Comparison of ENCODE assay signal across 11 mouse cellular contexts in genomic region chr4:119255351-119255750, GRCm38 (mm10). TPM values are rescaled to one million over a fixed set of nuclear protein-coding genes. Genes with fewer than 3 reads are reported as not detected.
A peak's percentile ranks its signal among the peaks of the same experiment; 100 is the strongest.
DNase-seq lines count a peak whose midpoint lies in the region; ATAC-seq and TF ChIP-seq lines count a peak whose summit lies in the region.
"Had no signal": no experiment of that assay in that cellular context is flagged by ENCODE, and none has a peak within 500 bp of the region (broad histone marks: within the 10 kb centered on the region; RNA-seq: fewer than 3 reads in every experiment).

Gene Cldn19, plus strand, starts transcription at chr4:119255414.

- H3K4me2 ChIP-seq in intestine, postnatal 0 days (replicated peaks; ENCODE audit: low read depth), result peak within 1 kb of the TSS; percentile 48
- no peak within 1 kb of the TSS for H3K4me2 ChIP-seq in intestine, embryonic 16.5 days (ENCODE audit: low read depth, low read length)
- no peak within 1 kb of the TSS for H3K4me2 ChIP-seq in embryonic facial prominence, embryonic 12.5 days (replicated peaks)
- no peak within 1 kb of the TSS for H3K4me2 ChIP-seq in hindbrain, embryonic 15.5 days
- no peak within 1 kb of the TSS for H3K4me2 ChIP-seq in midbrain, postnatal 0 days (ENCODE audit: low read depth, low read length, poor library complexity, severe bottlenecking)

- no peak within 1 kb of the TSS for H3K4me3 ChIP-seq in intestine, postnatal 0 days (ENCODE audit: low read depth, low read length)
- no peak within 1 kb of the TSS for H3K4me3 ChIP-seq in intestine, embryonic 16.5 days (ENCODE audit: low read length)
- H3K4me3 ChIP-seq in embryonic facial prominence, embryonic 12.5 days, result no peak within 1 kb of the TSS
- H3K4me3 ChIP-seq in hindbrain, embryonic 15.5 days, result no peak within 1 kb of the TSS
- no peak within 1 kb of the TSS for H3K4me3 ChIP-seq in midbrain, postnatal 0 days (ENCODE audit: low read depth, low read length)

- DNase-seq in midbrain, postnatal 0 days (ENCODE audit: low spot score), result no peak
- no peak for DNase-seq in right cerebral cortex, postnatal 10 days (ENCODE audit: low spot score in 2 of 2)
- DNase-seq in right cerebral cortex, postnatal 36 days (ENCODE audit: low spot score in 2 of 2), result no peak
- no peak for DNase-seq in yolk sac, embryonic 10.5 days (ENCODE audit: low spot score)

- 0 out of 2 replicates have a peak, but pooled peaks cover 2% of the 10 kb centered on the region for H3K4me1 ChIP-seq in intestine, postnatal 0 days (replicated peaks; ENCODE audit: control insufficient read depth, insufficient read depth, low read length)
- H3K4me1 ChIP-seq in intestine, embryonic 16.5 days (ENCODE audit: control insufficient read depth, insufficient read depth, low read length), result 0 out of 2 replicates have a peak, but pooled peaks cover 3% of the 10 kb centered on the region
- H3K4me1 ChIP-seq in embryonic facial prominence, embryonic 12.5 days, result peaks cover 10% of the 10 kb centered on the region
- H3K4me1 ChIP-seq in hindbrain, embryonic 15.5 days (replicated peaks), result peaks cover 20% of the 10 kb centered on the region
- H3K4me1 ChIP-seq in midbrain, postnatal 0 days (ENCODE audit: insufficient read depth, low read length), result peaks cover 9% of the 10 kb centered on the region

- H3K27me3 ChIP-seq in intestine, postnatal 0 days (replicated peaks; ENCODE audit: control insufficient read depth, insufficient read depth, low read length), result no peaks in the 10 kb centered on the region
- H3K27me3 ChIP-seq in intestine, embryonic 16.5 days (replicated peaks; ENCODE audit: control insufficient read depth, insufficient read depth, low read length), result no peaks in the 10 kb centered on the region
- no peaks in the 10 kb centered on the region for H3K27me3 ChIP-seq in embryonic facial prominence, embryonic 12.5 days
- no peaks in the 10 kb centered on the region for H3K27me3 ChIP-seq in hindbrain, embryonic 15.5 days
- no peaks in the 10 kb centered on the region for H3K27me3 ChIP-seq in midbrain, postnatal 0 days (ENCODE audit: insufficient read depth, low read length)

- peak within 1 kb of the TSS; percentile 58 for H3K9ac ChIP-seq in intestine, postnatal 0 days (ENCODE audit: low read depth, low read length)
- no peak within 1 kb of the TSS for H3K9ac ChIP-seq in intestine, embryonic 16.5 days (ENCODE audit: low read depth, low read length)
- no peak within 1 kb of the TSS; the same call in none of the 2 replicates for H3K9ac ChIP-seq in embryonic facial prominence, embryonic 12.5 days
- no peak within 1 kb of the TSS for H3K9ac ChIP-seq in hindbrain, embryonic 15.5 days
- 0 out of 2 replicates have a peak within 1 kb of the TSS, but pooled peaks have one; percentile 33 for H3K9ac ChIP-seq in midbrain, postnatal 0 days (replicated peaks; ENCODE audit: low read length, poor library complexity, severe bottlenecking)

- no peak for TF ChIP-seq CTCF in intestine, postnatal 0 days (IDR thresholded peaks at IDR 0.05; ENCODE audit: low read depth)
- no peak for TF ChIP-seq CTCF in midbrain, postnatal 0 days (IDR thresholded peaks at IDR 0.05)

- no peaks in the 10 kb centered on the region for H3K9me3 ChIP-seq in intestine, postnatal 0 days (ENCODE audit: control insufficient read depth)
- no peaks in the 10 kb centered on the region for H3K9me3 ChIP-seq in intestine, embryonic 16.5 days (ENCODE audit: control insufficient read depth, low read length)
- no peaks in the 10 kb centered on the region for H3K9me3 ChIP-seq in embryonic facial prominence, embryonic 12.5 days
- no peaks in the 10 kb centered on the region for H3K9me3 ChIP-seq in hindbrain, embryonic 15.5 days
- H3K9me3 ChIP-seq in midbrain, postnatal 0 days (ENCODE audit: low read length), result no peaks in the 10 kb centered on the region

- ATAC-seq in intestine, postnatal 0 days, result no peak
- no peak for ATAC-seq in intestine, embryonic 16.5 days
- ATAC-seq in embryonic facial prominence, embryonic 12.5 days (ENCODE audit: insufficient number of reproducible peaks, insufficient read depth, low FRiP score, low TSS enrichment), result no peak
- no peak for ATAC-seq in hindbrain, embryonic 15.5 days (ENCODE audit: low FRiP score, low read depth)
- ATAC-seq in midbrain, postnatal 0 days (ENCODE audit: low FRiP score), result no peak

- H3K27ac ChIP-seq in intestine, postnatal 0 days (ENCODE audit: low read depth, low read length), result peak within 1 kb of the TSS; percentile 94; the same call in 1 of the 2 replicates
- H3K27ac ChIP-seq in intestine, embryonic 16.5 days (ENCODE audit: low read length), result no peak within 1 kb of the TSS
- 0 out of 2 replicates have a peak within 1 kb of the TSS, but pooled peaks have one; percentile 54 for H3K27ac ChIP-seq in embryonic facial prominence, embryonic 12.5 days
- H3K27ac ChIP-seq in hindbrain, embryonic 15.5 days (replicated peaks), result peak within 1 kb of the TSS; percentile 59
- peak within 1 kb of the TSS; percentile 62; the same call in 1 of the 2 replicates for H3K27ac ChIP-seq in midbrain, postnatal 0 days (ENCODE audit: low read depth, low read length)

- 85% methylated on average over 12 of the region's 12 CpGs for WGBS in intestine, postnatal 0 days
- 85% methylated on average over 12 of the region's 12 CpGs for WGBS in intestine, embryonic 16.5 days
- WGBS in embryonic facial prominence, embryonic 12.5 days, result 73% methylated on average over 12 of the region's 12 CpGs
- 81% methylated on average over 12 of the region's 12 CpGs for WGBS in hindbrain, embryonic 15.5 days
- 69% methylated on average over 12 of the region's 12 CpGs for WGBS in midbrain, postnatal 0 days

- H3K36me3 ChIP-seq in intestine, postnatal 0 days (ENCODE audit: control insufficient read depth, insufficient read depth), result no peaks in the 10 kb centered on the region
- no peaks in the 10 kb centered on the region for H3K36me3 ChIP-seq in intestine, embryonic 16.5 days (ENCODE audit: control insufficient read depth, insufficient read depth, low read length)
- no peaks in the 10 kb centered on the region for H3K36me3 ChIP-seq in embryonic facial prominence, embryonic 12.5 days
- no peaks in the 10 kb centered on the region for H3K36me3 ChIP-seq in hindbrain, embryonic 15.5 days
- H3K36me3 ChIP-seq in midbrain, postnatal 0 days (ENCODE audit: insufficient read depth, low read length), result no peaks in the 10 kb centered on the region

RNA-seq across cellular contexts. Expression of gene Cldn19, which starts in this region (rescaled TPM):
- polyA plus RNA-seq in intestine, postnatal 0 days (2015; fragmentation: Nextera tagmentation; extraction: Ambion mirVana), result 12.8 and 13.5 TPM in 2 replicates
- polyA plus RNA-seq in intestine, embryonic 16.5 days (2015; fragmentation: Nextera tagmentation; extraction: Ambion mirVana), result 0.28 and 0.60 TPM in 2 replicates
- polyA plus RNA-seq in embryonic facial prominence, embryonic 12.5 days (2016; fragmentation: Nextera tagmentation; extraction: Ambion mirVana), result 0.12 TPM in 1 of 2 replicates, not detected in the other
- polyA plus RNA-seq in hindbrain, embryonic 15.5 days (2015; fragmentation: Nextera tagmentation; extraction: Ambion mirVana), result 0.80 and 1.2 TPM in 2 replicates
- total RNA-seq in midbrain, postnatal 0 days (2014; rRNA removed), result 2.7 and 4.5 TPM in 2 replicates
- 0.75 and 0.77 TPM in 2 replicates for polyA plus RNA-seq in midbrain, postnatal 0 days (2015; fragmentation: Nextera tagmentation; extraction: Ambion mirVana)
- total RNA-seq: CH12.LX; megakaryocyte, adult 5-6 weeks had no signal
- polyA plus RNA-seq: thymus, postnatal 0 days had no signal

Comparison
In these comparisons a context has a peak if more than half of its experiments do, and no peak if none do; other contexts are left out.
1. H3K9ac ChIP-seq: peak in intestine, postnatal 0 days (single experiment) and midbrain, postnatal 0 days (single experiment); none in intestine, embryonic 16.5 days (single experiment), embryonic facial prominence, embryonic 12.5 days (single experiment) and hindbrain, embryonic 15.5 days (single experiment).